29 mouse cellular contexts compared by ENCODE assay signal in the genomic region with DNA sequence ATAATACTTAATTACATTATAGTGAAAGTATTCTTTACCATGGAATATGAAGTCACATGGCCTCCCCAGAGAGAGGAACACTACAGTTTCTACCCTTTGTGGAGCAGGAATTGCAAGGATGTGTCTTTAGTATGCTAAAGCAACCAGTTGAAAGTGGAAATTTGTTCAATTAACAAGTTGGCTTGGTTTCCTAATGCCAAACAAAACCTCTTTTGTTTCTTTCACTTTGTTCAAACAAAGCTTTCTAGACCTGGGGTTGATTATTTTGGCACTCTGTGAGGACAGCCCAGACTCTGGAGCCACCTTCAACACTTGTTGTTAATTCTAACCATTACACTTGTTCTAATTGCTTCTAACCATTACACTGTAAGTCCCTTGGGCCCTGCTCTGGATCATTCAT.
DNase-seq lines count a peak whose midpoint lies in the region; ATAC-seq lines count a peak whose summit lies in the region.
"Had no signal": no experiment of that assay in that cellular context is flagged by ENCODE, and none has a peak within 500 bp of the region (broad histone marks: within the 10 kb centered on the region; RNA-seq: fewer than 3 reads in every experiment).

No protein-coding gene starts in this region.

- no peak overlapping the region for H3K4me3 ChIP-seq in forebrain, embryonic 13.5 days
- no peak overlapping the region for H3K4me3 ChIP-seq in forebrain, embryonic 10.5 days
- H3K4me3 ChIP-seq: embryonic facial prominence, embryonic 13.5 days; erythroblast, embryonic 14.5 days; hindbrain, embryonic 12.5 days; limb, embryonic 10.5 days; limb, embryonic 15.5 days; liver, embryonic 13.5 days; megakaryocyte, embryonic 14.5 days; midbrain, embryonic 12.5 days had no signal

- no peak overlapping the region for H3K27ac ChIP-seq in forebrain, embryonic 13.5 days
- H3K27ac ChIP-seq in forebrain, embryonic 10.5 days = no peak overlapping the region
- H3K27ac ChIP-seq: embryonic facial prominence, embryonic 13.5 days; hindbrain, embryonic 12.5 days; limb, embryonic 10.5 days; limb, embryonic 15.5 days; liver, embryonic 13.5 days; midbrain, embryonic 12.5 days had no signal

- H3K36me3 ChIP-seq in forebrain, embryonic 13.5 days (ENCODE audit: poor library complexity, severe bottlenecking) = no peaks in the 10 kb centered on the region
- H3K36me3 ChIP-seq in forebrain, embryonic 10.5 days (replicated peaks) = no peaks in the 10 kb centered on the region
- H3K36me3 ChIP-seq: embryonic facial prominence, embryonic 13.5 days; hindbrain, embryonic 12.5 days; limb, embryonic 10.5 days; limb, embryonic 15.5 days; liver, embryonic 13.5 days; midbrain, embryonic 12.5 days had no signal

- no peaks in the 10 kb centered on the region for H3K9me3 ChIP-seq in forebrain, embryonic 13.5 days (replicated peaks)
- H3K9me3 ChIP-seq in forebrain, embryonic 10.5 days = no peaks in the 10 kb centered on the region
- H3K9me3 ChIP-seq: embryonic facial prominence, embryonic 13.5 days; hindbrain, embryonic 12.5 days; limb, embryonic 10.5 days; limb, embryonic 15.5 days; liver, embryonic 13.5 days; megakaryocyte, embryonic 14.5 days; midbrain, embryonic 12.5 days had no signal

- H3K9ac ChIP-seq in forebrain, embryonic 13.5 days = no peak overlapping the region
- H3K9ac ChIP-seq: embryonic facial prominence, embryonic 13.5 days; hindbrain, embryonic 12.5 days; limb, embryonic 15.5 days; liver, embryonic 13.5 days; midbrain, embryonic 12.5 days had no signal

- H3K27me3 ChIP-seq in forebrain, embryonic 13.5 days = no peaks in the 10 kb centered on the region
- H3K27me3 ChIP-seq in forebrain, embryonic 10.5 days (ENCODE audit: poor library complexity, severe bottlenecking) = no peaks in the 10 kb centered on the region
- H3K27me3 ChIP-seq: embryonic facial prominence, embryonic 13.5 days; hindbrain, embryonic 12.5 days; limb, embryonic 15.5 days; liver, embryonic 13.5 days; megakaryocyte, embryonic 14.5 days; midbrain, embryonic 12.5 days had no signal

- ATAC-seq in forebrain, embryonic 13.5 days = peak; percentile 85
- no peak for ATAC-seq in erythroid progenitor cell, adult 5-6 weeks (replicated peaks; ENCODE audit: low FRiP score, poor library complexity, severe bottlenecking)
- ATAC-seq in activated CD4-positive, CD25-positive, alpha-beta regulatory T cell, adult 4 months = no peak
- ATAC-seq: intestine, postnatal 0 days; lung, postnatal 0 days had no signal

- no peak overlapping the region for H3K4me2 ChIP-seq in forebrain, embryonic 13.5 days
- H3K4me2 ChIP-seq: embryonic facial prominence, embryonic 13.5 days; heart, embryonic 11.5 days; hindbrain, embryonic 12.5 days; limb, embryonic 15.5 days; liver, embryonic 13.5 days; midbrain, embryonic 12.5 days had no signal

- DNase-seq in forebrain, embryonic 10.5 days (ENCODE audit: extremely low spot score, low spot score) = no peak
- peak; percentile 40 for DNase-seq in retina, postnatal 1 day
- DNase-seq in retina, embryonic 14.5 days (ENCODE audit: low spot score) = no peak
- peak; percentile 0 for DNase-seq in fat pad, adult 2 months (ENCODE audit: extremely low read depth, low read depth, low spot score)
- DNase-seq in gonadal fat pad, adult 2 months (ENCODE audit: low read depth) = peak; percentile 2
- DNase-seq: cerebellum, adult 9-10 months; embryo, embryonic 11 days; gastrocnemius, postnatal 10 days; heart, postnatal 36 days; kidney, adult 9 months; kidney, postnatal 10 days; layer of hippocampus, postnatal 36 days; liver, embryonic 13.5 days; lung, adult 18-20 months; lung, postnatal 4 days; thymus, postnatal 4 days had no signal

- no peaks in the 10 kb centered on the region for H3K4me1 ChIP-seq in forebrain, embryonic 13.5 days
- no peaks in the 10 kb centered on the region for H3K4me1 ChIP-seq in forebrain, embryonic 10.5 days
- H3K4me1 ChIP-seq: embryonic facial prominence, embryonic 13.5 days; hindbrain, embryonic 12.5 days; limb, embryonic 10.5 days; limb, embryonic 15.5 days; liver, embryonic 13.5 days; megakaryocyte, embryonic 14.5 days; midbrain, embryonic 12.5 days had no signal

Comparison
In these comparisons a context has a peak if more than half of its experiments do, and no peak if none do; other contexts are left out.
1. DNase-seq: peak in retina, postnatal 1 day (single experiment), fat pad, adult 2 months (single experiment) and gonadal fat pad, adult 2 months (single experiment); none in forebrain, embryonic 10.5 days (single experiment) and retina, embryonic 14.5 days (single experiment).